Mouse (Mus musculus): ENCODE results near the gene Snd1.
A peak's percentile ranks its signal among the peaks of the same experiment; 100 is the strongest.

Snd1 gene

DNA sequence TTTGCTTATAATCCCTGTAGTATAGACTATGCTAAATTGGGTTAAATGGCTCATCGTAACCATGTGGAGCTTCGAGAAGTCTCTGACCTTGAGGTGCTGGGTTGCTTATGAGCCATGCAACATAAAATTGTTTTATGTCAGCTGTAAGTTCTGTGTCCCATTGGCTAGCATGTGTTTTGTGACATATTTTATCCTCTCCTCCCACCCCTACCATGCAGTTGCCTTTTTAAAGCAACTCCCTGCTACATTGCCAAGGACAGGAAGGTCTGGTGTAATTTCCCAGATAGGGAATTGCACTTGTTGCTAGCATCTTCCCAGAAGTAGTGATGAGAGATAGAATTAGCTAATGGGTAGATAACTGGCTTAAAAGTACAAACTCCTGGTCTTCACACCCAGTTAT lies 324.9 kb downstream of the Snd1 start:
- no peak for DNase-seq (ENCODE audit: low read depth, low spot score)

DNA sequence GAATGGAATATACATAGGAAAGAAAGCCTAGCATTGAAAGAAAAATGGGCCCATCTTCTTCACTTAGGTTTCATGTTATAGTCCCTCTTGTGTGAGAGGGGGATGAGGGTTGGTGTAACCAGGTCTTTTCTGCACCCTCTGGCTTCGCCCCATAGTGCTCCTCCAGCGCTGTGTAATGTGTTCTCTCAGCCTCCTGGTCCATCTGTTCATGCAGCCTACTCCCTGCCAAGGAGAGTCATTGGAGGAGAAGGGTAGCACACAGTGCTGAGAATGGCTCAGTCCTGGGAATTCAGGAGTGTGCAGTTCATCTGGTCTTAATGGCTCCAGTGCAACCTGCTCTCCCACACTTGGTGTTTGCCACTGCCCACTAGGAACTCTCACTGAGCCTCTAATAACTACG lies 326.0 kb downstream of the Snd1 start:
- peak; percentile 76 for DNase-seq (ENCODE audit: low read depth, low spot score)

DNA sequence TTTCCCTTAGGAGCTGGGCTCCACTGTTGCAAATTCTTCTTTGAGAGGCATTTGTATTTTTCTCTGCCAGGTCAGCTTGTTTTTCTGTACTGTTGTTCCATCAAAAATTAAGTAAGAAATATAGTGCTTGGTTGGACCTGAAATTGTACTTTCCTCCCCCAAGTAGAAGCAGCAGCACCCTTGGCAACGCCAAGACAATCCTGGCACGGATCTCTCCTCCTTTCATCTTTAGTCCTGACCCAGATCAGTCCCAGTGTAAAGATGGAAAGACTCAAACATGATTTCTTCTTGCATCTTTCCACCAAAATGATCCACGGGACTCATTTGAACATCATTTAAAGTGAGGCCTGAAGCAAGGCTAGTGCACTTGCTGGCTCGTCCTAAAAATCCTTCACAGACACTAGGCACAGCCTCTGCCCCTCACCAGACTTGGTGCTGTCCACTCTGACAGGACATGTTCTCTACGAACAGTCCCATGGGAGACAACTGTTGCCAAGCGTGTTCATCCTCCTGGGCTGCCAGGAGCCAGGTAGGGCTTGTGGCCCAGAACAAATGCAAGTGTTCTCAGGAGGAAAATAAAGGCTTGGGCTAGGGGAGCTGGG lies 328.8 kb downstream of the Snd1 start:
- DNase-seq (ENCODE audit: low read depth, low spot score): no peak

DNA sequence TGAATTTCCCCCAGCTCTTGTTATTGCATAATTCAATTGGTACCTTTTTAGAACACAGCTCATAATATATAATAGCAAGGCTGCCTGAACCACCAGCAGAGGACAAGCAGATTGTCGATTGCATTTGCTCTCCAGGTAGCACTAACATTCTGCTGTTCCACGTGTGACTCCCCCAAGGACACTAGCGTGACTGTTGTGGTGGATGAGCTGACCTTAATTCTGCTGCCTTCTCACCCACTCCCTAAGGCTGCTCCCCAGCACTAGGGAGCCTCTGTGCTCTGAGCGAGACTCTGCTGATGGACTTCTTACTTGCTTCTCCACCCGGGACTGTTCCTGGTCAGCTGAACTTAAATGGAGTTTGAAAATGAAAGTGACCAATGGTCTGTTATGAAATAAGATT lies 329.8 kb downstream of the Snd1 start:
- DNase-seq (ENCODE audit: low read depth, low spot score): no peak

DNA sequence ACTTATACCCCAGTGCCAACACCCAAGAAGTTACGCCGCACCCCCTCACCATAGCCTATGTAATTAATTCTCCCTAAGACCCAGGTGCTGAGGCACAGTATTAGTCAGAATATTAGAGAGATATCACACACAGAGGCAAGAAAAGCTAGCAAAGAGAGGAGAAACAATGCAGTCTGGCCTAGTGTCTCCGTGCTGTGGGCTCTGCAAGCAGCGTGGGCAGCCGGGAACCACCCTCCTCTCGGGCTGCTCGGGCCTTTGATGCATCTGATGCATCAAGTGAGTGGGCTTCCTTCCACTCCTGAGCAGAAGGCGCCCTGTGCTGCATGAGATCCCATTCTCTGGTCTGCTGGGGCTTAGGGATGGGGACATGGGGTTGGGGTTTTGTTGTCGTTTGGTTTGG lies 338.1 kb downstream of the Snd1 start:
- DNase-seq (ENCODE audit: low read depth, low spot score): no peak

DNA sequence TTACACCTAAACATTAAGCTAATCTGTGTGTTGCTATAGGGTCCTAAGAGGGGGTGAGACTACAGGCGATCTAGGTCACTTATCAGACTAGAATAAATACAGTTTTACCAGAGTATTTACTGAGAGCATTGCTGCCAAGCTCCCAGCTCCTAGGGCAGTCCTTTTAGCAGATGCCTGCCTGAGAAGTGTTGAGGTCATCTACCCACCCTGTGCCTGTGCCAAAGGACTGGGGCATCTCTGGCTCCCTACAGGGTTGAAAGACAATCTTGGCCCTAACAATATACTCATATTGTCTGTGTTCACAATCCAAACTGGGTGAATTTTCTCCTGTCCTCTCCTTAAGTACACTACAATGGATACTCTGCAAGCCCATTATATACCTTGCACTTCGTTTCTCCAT lies 340.0 kb downstream of the Snd1 start:
- DNase-seq (ENCODE audit: low read depth, low spot score): no peak

DNA sequence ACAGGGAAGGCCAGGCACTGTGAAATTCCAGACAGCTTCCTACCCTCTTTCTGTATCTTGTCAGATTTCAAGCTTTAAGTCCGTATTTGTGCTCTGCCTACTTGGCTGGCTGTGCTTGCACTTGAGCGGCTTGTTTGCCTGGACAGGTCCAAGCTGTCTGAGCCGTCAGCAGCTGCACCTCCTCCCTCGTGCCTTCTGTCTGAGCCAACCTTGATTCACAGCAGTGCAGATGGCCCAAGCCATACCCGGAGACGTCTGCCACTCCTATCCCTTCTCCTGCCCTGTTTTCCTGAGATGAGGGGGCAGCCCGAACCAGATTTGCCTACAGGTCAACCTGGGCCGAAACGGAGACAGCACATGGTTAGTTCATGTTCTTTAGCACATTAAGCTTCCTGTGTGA lies 342.1 kb downstream of the Snd1 start:
- DNase-seq (ENCODE audit: low read depth, low spot score): peak; percentile 75

DNA sequence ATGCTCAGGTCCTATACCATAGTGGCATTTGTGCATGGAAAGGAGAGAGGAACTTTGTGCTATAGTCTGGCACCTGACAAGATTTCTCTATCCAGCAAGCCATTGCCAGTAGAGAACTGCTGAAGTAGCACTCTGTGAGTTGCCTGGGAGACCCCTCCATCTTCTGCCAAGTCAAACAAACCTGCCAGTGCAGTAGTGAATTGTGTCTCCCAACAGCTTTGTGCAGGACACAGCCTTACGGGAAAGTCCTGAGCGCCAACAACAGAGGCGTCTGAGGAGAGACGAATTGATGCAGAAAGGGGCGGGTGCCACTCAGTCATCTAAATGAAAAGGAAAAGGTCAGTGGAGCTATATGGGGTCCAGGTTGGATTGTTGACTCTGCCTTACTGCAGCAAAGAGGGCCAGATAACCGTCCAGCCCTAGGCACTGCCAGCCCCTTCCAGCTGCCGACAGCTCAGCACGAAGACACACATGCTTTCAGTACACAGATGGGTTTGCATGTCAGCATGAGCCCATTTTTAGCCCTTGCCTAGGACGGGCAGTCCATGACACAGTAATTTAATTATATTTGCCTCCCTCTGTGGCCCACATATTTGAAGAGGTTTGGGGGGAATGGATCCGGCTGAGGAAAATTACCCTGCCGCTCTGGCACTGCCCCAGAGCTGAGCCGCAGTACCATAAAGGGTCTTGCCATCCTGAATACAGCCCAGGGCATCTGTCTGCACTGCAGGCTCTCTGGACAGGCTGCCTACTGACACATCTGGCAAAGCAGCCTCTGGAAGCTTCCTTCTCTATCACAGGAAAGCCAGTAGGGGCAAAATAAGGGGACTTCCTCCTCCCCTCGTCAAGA lies 344.8 kb downstream of the Snd1 start:
- DNase-seq (ENCODE audit: low read depth, low spot score): no peak

DNA sequence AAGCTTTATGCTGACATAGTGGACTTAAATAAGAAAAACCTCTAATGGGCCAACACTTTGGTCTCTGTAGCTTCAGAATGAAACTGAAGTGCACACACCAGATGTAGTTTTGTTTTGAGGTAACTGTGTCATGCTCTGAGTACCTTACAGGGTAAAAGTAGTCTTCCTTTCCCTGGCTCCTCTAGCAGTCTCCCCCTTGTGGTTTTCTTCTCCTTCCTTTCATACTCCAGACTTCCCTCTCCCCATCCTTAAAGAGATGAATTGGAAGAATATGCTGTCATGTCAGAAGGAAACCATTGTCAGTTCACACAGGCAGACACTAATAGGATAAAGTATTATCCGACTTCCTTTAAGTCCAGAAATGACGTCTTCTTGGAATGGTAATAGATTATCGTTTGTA lies 347.4 kb downstream of the Snd1 start:
- DNase-seq (ENCODE audit: low read depth, low spot score): no peak

DNA sequence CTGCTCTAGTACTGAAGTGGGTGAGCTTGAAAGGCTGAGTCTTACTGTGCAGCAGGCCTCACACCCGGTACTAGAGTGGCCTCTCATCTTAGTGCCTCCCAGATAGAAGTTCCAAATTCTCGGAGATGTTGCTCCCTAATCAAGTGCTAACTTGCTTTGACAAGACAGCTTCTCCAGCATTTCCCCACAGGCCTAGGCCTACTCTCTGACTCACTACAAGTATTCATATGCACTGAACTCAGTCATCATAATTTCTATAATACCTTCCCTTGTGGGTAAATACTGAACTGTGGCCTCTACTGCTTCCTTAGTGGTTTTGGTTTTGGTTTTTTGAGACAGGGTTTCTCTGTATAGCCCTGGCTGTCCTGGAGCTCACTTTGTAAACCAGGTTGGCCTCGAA lies 348.4 kb downstream of the Snd1 start:
- DNase-seq (ENCODE audit: low read depth, low spot score): no peak

DNA sequence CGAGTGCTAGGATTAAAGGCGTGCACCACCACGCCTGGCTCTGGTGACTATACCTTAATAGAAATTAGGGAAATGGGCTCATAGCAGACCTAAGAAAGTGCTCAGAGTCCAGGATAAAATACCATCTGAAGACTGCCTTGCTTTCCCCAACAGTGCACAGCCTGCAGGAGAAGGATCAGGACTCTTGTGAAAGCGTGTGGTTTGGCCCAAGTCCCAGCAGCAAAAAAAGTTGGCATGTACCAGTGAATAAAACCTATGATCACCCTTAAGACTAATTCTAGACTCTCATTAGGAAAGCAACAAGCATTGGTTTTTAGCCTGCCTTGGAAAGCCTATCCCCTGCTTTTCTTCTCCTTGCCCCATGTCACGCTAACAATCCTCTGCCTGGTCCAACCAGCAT lies 348.9 kb downstream of the Snd1 start:
- DNase-seq (ENCODE audit: low read depth, low spot score): no peak

DNA sequence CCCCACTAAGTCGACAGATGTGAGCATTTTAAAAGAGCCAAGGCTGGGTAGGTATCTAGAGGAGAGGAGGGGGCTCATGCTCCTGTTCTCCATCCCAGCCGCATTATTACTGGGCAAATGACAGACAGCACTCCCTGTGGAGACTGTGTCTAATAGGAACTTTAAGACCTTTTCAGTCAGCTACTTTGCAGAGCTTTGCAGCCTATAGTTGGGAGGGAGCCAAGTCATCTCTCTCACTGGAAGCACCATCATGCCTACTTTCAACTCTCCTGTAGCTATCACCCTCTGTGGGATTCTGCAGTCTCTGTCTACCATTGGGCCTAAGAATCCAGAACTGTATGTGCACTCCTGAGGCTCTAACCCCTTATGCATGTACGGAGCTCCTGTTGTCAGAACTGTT lies 351.0 kb downstream of the Snd1 start:
- no peak for DNase-seq (ENCODE audit: low read depth, low spot score)

DNA sequence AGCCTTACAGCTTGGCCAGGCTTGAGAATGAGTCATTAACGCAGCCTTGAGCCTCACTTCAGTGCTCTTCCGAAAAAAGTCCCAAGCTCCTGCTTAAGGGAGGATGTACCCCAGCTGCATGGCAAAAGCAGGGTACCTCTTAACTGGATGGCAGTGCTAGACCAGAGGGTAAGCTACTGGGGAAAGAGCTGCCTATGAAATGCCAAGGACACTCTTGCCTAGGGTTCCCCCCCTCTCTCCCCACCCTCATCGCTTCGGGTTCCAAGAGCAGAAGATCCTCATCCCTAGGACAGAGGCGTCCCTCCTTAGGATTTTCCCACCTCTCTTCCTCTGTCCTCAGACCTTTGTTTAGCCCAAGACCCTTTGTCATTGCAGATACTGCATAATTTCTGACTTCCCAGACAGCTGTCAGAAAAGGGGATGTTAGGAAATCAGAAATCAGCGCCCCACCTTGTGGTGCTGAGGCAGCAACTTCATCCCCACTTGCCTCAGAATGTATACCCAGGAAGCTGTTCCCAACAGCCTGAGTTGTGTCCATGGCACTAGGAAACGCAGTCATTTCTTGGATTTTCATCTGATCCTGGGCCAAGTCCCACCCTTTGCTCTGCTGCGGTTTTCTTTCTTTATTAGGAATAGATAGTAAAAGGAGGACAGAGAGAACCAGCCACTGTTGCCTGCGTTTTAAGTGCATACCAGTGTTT lies 351.9 kb downstream of the Snd1 start:
- DNase-seq (ENCODE audit: low read depth, low spot score): no peak

DNA sequence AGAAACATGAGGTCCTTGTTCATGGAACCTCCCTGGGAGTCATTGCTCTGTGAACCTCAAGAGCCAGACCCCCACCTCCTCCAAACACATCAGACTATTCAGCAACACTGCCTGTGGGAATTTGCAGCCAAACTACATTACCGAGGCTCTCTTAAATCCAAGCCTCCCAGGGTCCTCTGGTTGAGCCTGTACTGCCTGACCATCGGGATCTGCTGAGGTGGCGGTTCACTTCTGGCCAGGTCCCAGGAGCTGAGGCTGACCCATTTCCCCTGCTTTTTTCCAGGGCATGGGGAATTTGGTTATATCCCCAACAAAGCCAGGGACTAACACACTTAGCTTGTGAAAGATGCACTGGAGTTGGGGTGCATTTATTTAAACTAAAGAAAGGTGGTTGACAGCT lies 352.6 kb downstream of the Snd1 start:
- no peak for DNase-seq (ENCODE audit: low read depth, low spot score)

DNA sequence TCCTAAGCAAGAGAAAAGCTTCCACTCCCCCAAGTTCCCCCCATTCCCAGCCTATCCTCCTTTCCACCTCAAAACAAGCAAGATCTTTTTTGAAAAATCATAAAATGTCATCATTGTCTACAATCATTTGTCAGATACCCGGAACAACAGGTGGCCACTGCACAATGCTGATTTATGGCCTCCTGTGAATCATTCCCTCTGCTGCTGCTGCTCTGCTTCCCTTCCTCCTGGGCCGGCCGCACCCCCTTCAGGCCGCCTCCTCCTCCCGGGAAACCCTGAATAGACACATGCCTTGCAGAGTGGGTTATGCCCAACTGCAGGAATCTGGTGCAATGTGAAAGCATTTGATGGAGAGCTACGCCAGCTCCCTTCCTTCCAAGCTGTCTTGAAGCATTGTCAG lies 353.7 kb downstream of the Snd1 start:
- no peak for DNase-seq (ENCODE audit: low read depth, low spot score)

DNA sequence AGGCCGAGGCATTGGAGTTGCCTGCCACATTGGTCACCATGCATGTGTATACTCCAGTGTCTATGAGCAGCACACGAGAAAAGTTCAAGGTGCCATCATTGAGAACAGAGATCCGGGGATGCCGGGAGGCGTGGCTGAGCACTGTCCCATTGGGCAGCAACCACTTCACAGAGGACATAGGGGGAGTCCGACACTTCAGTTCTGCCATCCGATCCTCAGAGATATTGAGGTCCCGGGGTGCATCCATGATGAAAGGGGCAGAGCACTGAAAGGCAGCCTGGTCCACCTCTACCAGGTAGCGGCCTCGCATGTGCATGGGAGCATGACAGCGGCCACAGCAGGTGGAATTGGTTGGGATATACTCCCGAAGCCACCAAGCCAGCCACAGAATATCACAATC lies 355.4 kb downstream of the Snd1 start:
- DNase-seq (ENCODE audit: low read depth, low spot score): no peak

DNA sequence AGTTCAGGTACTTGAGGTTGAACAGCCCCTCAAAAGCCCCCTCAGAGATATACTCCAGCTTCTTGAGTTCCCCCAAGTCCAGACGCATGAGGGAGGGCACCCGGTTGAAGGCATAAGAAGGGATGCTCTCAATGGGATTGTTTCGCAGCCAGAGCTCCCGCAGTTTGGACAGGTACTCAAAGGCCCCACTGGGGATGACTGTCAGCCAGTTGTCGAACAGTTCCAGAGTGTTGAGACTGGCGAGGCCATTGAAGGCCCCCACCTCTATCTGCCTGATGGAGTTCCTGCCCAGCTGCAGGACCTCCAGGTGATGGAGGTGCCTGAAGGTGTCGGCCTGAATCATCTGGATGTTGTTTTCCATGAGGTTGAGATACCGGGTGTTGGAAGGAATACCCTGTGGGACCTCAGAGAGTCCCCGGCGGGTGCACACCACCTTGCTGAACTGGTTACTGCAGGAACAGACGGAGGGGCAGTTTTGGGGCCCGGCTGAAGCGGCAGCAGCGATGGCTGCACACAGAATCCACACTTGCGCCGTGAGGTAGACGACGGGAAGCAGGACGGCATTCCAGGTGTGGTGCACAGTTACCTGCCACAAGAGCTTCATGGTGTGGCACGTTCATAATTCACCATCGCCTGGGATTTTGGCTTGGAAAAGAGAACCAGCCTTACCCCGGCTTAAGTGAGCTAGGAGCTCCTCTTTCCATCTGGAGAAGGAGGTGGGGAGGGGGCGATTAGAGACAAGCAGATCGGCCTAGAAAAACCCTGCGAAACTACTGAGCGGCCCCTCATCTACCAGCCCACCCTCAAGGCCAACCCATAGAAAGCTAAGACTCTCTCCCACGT lies 356.3 kb downstream of the Snd1 start, which contains the start of gene Lrrc4:
Gene Lrrc4 (minus strand): TSS at position 737 of the 843 bp plus-strand sequence.
- DNase-seq (ENCODE audit: low read depth, low spot score): no peak

DNA sequence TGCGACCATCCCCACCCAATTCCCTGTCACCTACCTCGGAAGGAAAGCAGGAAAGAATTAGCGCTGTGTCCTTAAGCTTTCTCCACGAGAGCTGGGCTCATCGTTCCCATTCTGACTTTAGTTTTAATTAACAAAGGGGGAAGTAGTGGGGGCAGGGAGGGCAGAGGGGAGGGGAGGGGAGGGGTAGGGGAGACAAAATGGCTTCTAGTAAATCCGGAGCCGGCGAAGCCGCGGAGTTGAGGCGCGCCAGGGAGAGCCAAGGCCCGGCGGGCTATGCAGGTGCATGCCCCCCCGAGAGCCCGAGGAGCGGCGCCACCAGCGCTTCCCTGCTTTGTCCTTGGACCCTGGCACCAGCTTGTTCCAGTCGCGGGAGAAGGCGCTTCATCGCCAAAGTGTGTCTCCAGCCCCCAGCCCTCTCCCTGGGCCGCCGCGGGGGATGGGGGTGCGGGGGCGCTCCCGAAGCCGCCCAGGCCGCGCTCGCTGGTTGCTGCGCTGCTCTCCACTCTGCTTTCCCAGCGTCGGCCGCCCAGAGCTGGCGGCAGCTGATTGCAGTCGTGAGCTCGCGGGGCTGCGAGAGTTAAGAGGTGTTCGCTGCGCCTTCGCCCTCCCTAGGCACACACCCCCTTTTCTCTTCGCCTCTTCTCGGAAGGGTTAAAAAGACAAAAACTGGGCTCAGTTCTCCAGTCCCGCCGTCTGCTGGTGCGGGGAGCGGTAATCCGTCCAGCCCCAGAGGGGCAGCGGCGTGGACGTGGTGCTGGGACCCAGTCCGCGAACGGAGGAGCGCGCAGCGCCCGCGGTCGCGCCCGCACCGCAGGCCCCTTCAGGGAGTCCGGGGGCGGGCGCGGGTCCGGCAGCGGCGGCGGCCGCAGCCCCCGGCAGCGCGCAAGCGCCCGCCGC lies 357.2 kb downstream of the Snd1 start:
- no peak for DNase-seq (ENCODE audit: low read depth, low spot score)

DNA sequence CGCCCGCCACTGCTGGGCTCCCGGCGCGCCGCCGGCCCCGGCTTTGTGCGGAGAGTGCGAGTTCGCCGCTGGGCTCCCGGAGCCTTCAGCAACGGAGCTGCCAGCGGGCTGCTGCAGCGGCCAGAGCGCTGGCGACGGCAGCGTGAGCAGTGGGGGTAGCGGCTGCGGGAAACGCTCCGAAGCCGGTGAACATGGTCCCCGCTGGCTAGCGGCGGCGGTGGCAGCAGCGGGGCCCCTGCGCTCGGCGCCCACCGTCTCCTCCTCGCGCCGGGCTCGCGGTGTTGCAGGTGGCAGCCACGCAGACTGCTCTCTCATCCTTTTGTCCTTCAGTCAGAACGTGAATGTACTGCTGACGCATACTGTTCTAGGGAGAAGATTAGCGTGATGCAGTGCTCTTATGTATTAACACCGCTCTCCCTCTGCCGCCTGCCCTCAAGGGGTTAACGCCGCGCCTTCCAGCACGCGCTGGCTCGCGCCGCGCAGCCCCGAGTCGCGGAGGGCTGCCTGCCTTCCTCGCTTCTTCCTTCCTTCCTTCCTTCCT lies 357.9 kb downstream of the Snd1 start:
- DNase-seq (ENCODE audit: low read depth, low spot score): no peak

DNA sequence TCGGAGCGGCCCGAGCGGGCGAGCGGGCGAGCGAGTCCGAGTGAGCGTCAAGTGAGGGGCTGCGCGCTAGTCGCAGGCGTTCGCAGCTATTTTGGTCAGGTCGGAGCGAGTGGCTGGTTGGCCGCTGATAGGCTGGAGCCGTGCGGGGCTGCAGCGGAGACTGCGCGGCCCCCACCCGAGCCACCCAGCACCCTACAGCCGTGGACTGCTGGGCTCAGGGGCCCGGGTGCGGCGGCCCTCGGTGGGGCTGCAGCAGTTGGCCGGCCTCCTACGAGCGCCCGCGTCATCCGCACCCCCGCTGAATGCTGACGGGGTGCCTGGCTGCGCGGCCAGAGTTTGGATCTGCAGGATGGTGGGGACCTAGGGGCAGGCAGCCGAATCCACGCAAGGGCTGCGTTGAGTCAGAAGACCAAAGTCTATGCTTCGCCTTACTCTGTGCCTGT lies 358.5 kb downstream of the Snd1 start:
- no peak for DNase-seq (ENCODE audit: low read depth, low spot score)
